Mouse (Mus musculus) midbrain, embryonic 11.5 days (tissue): ENCODE data around the gene Glis3. TPM values are rescaled to one million over a fixed set of nuclear protein-coding genes. Genes with fewer than 3 reads are reported as not detected.
A peak's percentile ranks its signal among the peaks of the same experiment; 100 is the strongest.

Experiments
- ATAC-seq: fragments of 200-750 bp; cut with Nextera tagmentation; 2 replicates; pipeline ENCODE4 v1.8.0; 2017; ENCODE audit warnings: moderate TSS enrichment, moderate library complexity; ENCODE audit not compliant: low FRiP score
- DNase-seq: peaks from one replicate; pipeline ENCODE4 v3.0.0; 2015; ENCODE audit warnings: low spot score; ENCODE audit errors: missing footprints
- H3K27ac ChIP-seq: fragments of 300-500 bp; sonication (generic); 2 replicates; pipeline ENCODE4 v1.5.1; 2014; ENCODE audit warnings: low read depth, low read length
- H3K27me3 ChIP-seq: fragments of 300-500 bp; sonication (generic); 2 replicates; pipeline ENCODE4 v1.6.1; 2014; ENCODE audit warnings: mild to moderate bottlenecking, low read length, moderate library complexity, mixed read lengths; ENCODE audit not compliant: control insufficient read depth, insufficient read depth
- H3K36me3 ChIP-seq: fragments of 300-500 bp; sonication (generic); 2 replicates; pipeline ENCODE4 v1.6.1; 2014; ENCODE audit warnings: mild to moderate bottlenecking, low read length, moderate library complexity, mixed read lengths; ENCODE audit not compliant: control insufficient read depth, insufficient read depth
- H3K4me1 ChIP-seq: fragments of 300-500 bp; sonication (generic); 2 replicates; pipeline ENCODE4 v1.6.1; 2014; ENCODE audit warnings: low read length; ENCODE audit not compliant: control insufficient read depth, insufficient read depth
- H3K4me2 ChIP-seq: fragments of 300-500 bp; sonication (generic); 2 replicates; pipeline ENCODE4 v1.6.1; 2014; ENCODE audit warnings: mild to moderate bottlenecking, moderate library complexity
- H3K4me3 ChIP-seq: fragments of 300-500 bp; sonication (generic); 2 replicates; pipeline ENCODE4 v1.5.1; 2014; ENCODE audit warnings: low read depth, low read length
- H3K9ac ChIP-seq: fragments of 300-500 bp; sonication (generic); 2 replicates; pipeline ENCODE4 v1.6.1; 2014; ENCODE audit warnings: low read length
- H3K9me3 ChIP-seq: fragments of 300-500 bp; sonication (generic); 2 replicates; pipeline ENCODE4 v1.6.1; 2016; ENCODE audit warnings: low read length; ENCODE audit not compliant: control insufficient read depth
- WGBS: fragments of 180-500 bp; shearing (Covaris S2); extraction: QIAGEN DNeasy Blood & Tissue Kit; methylation state at CpG from one replicate; pipeline ENCODE4 v1.1.7; 2014; 5-methylcytosine and 5-hydroxymethylcytosine counted together
- polyA plus RNA-seq: library from polyadenylated mRNA; unstranded; fragments of >200 nt; fragmentation: Nextera tagmentation; extraction: Ambion mirVana; gene quantifications from 2 replicates; pipeline ENCODE4 v1.2.1, GENCODE M21; 2014

The Glis3 gene
- polyA plus RNA-seq, 1 experiment from 2014 or later: 1.9 TPM

DNA sequence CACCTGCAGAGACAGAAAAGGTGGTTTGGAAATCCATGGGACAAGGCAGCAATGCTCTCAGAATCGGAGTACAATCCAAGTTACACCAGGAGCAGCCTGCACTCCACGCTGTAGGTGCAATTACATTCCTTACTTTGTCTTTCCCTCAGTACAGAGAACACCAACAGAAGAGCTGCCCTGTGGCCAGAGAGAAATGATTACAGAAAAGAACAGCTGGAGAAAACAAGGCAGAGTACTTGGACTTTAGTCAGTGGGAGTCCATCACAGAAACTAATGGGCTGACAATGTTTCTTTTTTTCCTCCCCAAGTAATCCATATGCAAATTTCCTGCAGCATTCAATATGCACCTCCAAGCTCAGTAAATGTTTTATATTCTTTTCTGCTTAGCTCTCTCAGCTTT is 305.4 kb downstream of the Glis3 start:
- no peak overlapping the region for H3K27ac ChIP-seq
- 75% methylated on average over 2 of the region's 2 CpGs for WGBS
- peaks cover 2% of the 10 kb centered on the region; the same call in 1 of the 2 replicates for H3K4me1 ChIP-seq
- H3K9ac ChIP-seq: no peak overlapping the region
- no peaks in the 10 kb centered on the region for H3K36me3 ChIP-seq
- H3K4me3 ChIP-seq: no peak overlapping the region
- H3K4me2 ChIP-seq: no peak overlapping the region
- H3K9me3 ChIP-seq: no peaks in the 10 kb centered on the region
- no peak for DNase-seq
- H3K27me3 ChIP-seq: no peaks in the 10 kb centered on the region; the same call in 1 of the 2 replicates
- no peak for ATAC-seq

DNA sequence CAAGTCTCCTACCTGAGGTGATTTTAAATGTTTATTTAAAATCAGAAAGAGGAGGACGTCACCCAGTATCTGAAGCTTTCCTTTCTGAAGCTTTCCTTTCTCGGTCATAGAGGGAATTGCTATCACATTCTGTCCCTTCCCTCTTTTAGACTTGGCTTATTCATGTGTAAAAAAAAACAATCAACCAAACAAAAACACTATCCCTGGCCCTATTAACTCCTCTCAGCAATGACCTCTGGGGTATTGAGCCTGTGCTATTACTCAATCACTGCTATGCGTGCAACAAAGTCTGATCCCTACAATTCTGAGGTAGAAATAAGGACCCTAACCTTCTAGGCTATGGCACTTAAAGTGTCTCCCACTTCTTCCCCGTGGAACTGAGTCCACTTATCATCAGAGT is 311.7 kb downstream of the Glis3 start:
- Histone ChIP-seq H3K9ac (no peak overlapping the region), H3K36me3 (no peaks in the 10 kb centered on the region), H3K4me2 (no peak overlapping the region), H3K4me3 (no peak overlapping the region), H3K27me3 (no peaks in the 10 kb centered on the region; the same call in 1 of the 2 replicates), H3K27ac (no peak overlapping the region), H3K4me1 (no peaks in the 10 kb centered on the region), H3K9me3 (no peaks in the 10 kb centered on the region)
- 75% methylated on average over 4 of the region's 4 CpGs for WGBS
- no peak for DNase-seq
- no peak for ATAC-seq

DNA sequence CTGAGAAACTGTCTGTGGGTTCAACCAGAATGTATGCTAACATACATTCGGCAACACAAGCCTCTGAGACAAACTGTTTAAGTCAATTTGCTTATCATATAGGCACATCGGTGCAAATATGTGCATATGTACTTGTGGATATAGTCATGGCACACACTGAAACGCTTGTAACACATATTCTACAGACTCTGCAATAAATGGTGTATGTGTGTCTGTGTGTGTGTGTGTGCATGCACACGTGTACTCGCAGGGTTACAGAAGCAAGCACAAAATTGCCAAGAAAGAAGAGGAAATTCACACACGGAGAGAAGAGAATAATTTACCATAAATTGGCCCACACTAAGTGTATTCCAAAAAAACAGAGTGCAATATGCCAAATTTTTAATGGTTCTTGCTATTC is 312.6 kb downstream of the Glis3 start:
- no peak overlapping the region for H3K9ac ChIP-seq
- H3K36me3 ChIP-seq: no peaks in the 10 kb centered on the region
- no peaks in the 10 kb centered on the region for H3K4me1 ChIP-seq
- no peak overlapping the region for H3K4me2 ChIP-seq
- WGBS: 87% methylated on average over 6 of the region's 6 CpGs
- ATAC-seq (no peak), DNase-seq (no peak)
- no peak overlapping the region for H3K27ac ChIP-seq
- H3K4me3 ChIP-seq: no peak overlapping the region
- H3K27me3 ChIP-seq: no peaks in the 10 kb centered on the region; the same call in 1 of the 2 replicates
- no peaks in the 10 kb centered on the region for H3K9me3 ChIP-seq

DNA sequence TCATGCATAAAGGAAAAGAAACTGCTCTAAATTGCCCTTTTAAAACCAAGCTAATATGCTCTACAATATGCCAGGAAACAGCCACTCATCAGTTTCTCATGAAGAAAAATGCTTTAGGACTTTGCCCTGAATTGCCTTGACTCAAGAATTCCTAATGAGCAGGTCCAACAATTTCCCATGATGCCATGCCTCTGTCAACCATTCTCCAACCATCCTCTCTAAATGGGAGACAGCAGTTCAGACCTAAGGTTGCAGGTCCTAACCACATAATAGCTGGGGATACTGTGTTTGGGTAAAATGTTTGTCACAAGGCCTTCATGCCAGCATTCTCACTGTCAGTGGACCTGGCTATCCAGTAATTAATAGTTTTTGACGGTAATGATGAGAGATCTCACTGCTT is 313.1 kb downstream of the Glis3 start:
- Histone ChIP-seq H3K9me3 (no peaks in the 10 kb centered on the region), H3K27me3 (no peaks in the 10 kb centered on the region; the same call in 1 of the 2 replicates), H3K9ac (no peak overlapping the region), H3K36me3 (no peaks in the 10 kb centered on the region), H3K27ac (no peak overlapping the region), H3K4me1 (no peaks in the 10 kb centered on the region), H3K4me2 (no peak overlapping the region), H3K4me3 (no peak overlapping the region)
- DNase-seq (no peak), ATAC-seq (no peak)
- 89% methylated on average over 1 of the region's 1 CpGs for WGBS

DNA sequence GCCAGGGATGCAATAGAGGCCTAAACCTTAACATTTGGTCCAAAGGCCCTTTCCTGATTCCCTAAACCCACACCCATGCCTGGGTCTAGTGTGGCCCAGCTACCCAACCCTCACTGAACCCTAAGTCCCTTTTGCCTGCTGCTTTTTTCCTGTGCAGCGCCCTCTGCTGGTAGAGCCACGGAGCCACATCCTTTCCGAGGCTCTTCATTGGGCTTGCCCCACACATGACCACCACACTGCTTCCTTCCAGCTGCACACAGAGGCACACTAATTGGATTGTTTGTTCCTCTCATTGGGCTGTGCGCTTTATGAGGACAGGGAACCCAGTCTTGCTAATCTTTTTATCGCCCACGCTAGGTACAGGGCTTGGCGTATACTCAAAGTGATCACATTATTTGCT is 314.0 kb downstream of the Glis3 start:
- DNase-seq (peak; percentile 87), ATAC-seq (peak; percentile 38; the same call in 1 of the 2 replicates)
- no peaks in the 10 kb centered on the region; the same call in 1 of the 2 replicates for H3K27me3 ChIP-seq
- no peaks in the 10 kb centered on the region for H3K9me3 ChIP-seq
- no peak overlapping the region for H3K27ac ChIP-seq
- 38% methylated on average over 7 of the region's 7 CpGs for WGBS
- H3K36me3 ChIP-seq: no peaks in the 10 kb centered on the region
- H3K4me1 ChIP-seq: no peaks in the 10 kb centered on the region
- H3K9ac ChIP-seq: no peak overlapping the region
- no peak overlapping the region for H3K4me3 ChIP-seq
- no peak overlapping the region for H3K4me2 ChIP-seq

DNA sequence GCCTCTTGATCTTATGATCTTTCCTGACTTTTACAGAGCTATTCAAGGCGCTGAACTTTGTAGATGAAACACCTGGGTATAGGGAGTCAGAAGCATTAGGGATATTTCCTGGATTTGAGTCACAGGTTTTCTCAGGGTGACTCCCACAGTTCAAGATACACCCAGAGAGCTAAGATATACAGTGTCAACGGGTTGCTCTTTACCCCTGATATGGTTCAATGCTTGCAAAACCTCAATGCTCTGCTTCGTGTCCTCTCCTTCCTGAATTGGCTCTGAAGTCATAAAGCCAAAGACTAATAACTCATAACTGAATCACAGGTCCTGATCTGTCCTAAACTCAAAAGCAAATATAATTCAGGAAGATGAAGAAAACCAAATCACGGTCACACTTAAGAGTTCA is 319.0 kb downstream of the Glis3 start:
- H3K4me2 ChIP-seq: no peak overlapping the region
- H3K4me1 ChIP-seq: no peaks in the 10 kb centered on the region
- H3K27me3 ChIP-seq: no peaks in the 10 kb centered on the region
- no peak overlapping the region for H3K27ac ChIP-seq
- no peak for ATAC-seq
- no peaks in the 10 kb centered on the region for H3K9me3 ChIP-seq
- WGBS: 90% methylated on average over 4 of the region's 4 CpGs
- no peaks in the 10 kb centered on the region for H3K36me3 ChIP-seq
- H3K4me3 ChIP-seq: no peak overlapping the region
- no peak overlapping the region for H3K9ac ChIP-seq
- no peak for DNase-seq

DNA sequence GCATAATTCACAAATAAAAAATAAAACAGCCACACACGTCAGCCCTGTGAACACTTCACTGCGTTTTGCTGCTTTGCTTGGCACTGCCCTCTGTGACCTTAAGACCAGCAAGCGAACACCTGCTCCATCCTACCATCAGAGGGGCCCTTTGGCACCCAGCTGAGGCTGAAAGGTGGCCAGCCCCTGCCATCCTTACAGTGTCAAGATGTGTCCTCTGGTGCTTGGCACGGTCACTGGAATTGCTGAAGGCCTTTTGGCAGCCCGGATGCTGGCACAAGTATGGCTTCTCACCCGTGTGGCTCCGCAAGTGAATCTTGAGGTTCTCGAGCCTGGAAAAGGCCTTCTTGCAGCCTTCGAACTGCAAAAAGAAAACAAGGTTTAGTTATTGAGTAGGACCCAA is 322.3 kb downstream of the Glis3 start:
- peaks cover 8% of the 10 kb centered on the region for H3K4me1 ChIP-seq
- no peak overlapping the region for H3K4me3 ChIP-seq
- WGBS: 88% methylated on average over 9 of the region's 9 CpGs
- DNase-seq (no peak), ATAC-seq (no peak)
- H3K36me3 ChIP-seq: no peaks in the 10 kb centered on the region
- no peak overlapping the region for H3K9ac ChIP-seq
- no peak overlapping the region for H3K4me2 ChIP-seq
- H3K9me3 ChIP-seq: no peaks in the 10 kb centered on the region
- no peak overlapping the region for H3K27ac ChIP-seq
- peaks cover 7% of the 10 kb centered on the region; the same call in 1 of the 2 replicates for H3K27me3 ChIP-seq

DNA sequence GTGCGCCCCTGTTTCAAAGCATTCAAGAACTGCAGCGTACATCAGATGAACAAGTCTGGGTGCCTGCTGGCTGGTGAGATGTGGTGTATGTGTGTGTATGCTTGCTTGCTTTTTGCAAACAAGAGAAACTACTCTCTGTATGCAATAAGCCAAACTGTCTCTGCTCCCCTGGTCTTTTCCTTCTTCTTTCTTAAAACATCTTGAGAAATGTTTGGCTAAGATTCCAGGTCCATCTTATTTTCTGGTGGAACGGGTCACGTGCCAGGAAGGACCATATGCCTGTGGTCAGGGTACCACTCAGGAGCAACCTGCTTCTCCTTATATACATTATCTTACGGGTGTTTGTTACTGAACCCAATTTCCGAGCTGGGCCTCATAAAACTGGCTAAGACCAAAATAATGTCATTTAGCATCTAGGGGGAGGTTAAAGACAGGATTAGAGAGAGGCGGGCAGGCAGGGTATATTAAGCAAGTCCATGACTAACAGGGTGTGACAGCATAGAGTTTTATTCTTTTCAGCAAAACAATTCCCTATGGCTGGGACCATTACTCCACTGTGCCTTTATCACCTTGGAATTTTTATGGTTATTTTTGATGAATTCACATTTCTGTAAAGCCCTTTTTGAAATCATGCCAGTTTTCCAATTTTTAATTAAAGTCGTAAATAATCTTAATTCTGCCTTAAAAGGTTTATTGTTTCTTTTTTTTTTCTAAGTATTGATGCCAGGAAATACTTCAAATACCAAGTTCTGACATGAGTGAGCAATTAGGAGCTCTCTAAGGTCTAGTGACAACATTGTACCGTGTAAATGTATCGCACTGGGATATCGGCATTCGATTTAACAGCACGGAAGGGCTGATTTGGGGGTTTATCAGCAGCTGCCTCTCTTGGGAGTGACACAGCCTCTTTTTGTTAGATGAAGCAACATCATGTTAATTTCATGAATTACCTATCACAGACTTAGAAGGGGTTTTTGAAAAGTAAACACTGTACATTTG is 328.5 kb downstream of the Glis3 start:
- peak; percentile 54; the same call in 1 of the 2 replicates for ATAC-seq
- H3K4me1 ChIP-seq: peaks cover 23% of the 10 kb centered on the region
- no peaks in the 10 kb centered on the region for H3K9me3 ChIP-seq
- H3K9ac ChIP-seq: no peak overlapping the region
- no peak overlapping the region for H3K4me3 ChIP-seq
- no peak overlapping the region; the same call in 1 of the 2 replicates for H3K4me2 ChIP-seq
- 45% methylated on average over 13 of the region's 13 CpGs for WGBS
- H3K36me3 ChIP-seq: no peaks in the 10 kb centered on the region
- H3K27me3 ChIP-seq: peaks cover 12% of the 10 kb centered on the region; the same call in 1 of the 2 replicates
- peak; percentile 91 for DNase-seq
- H3K27ac ChIP-seq: no peak overlapping the region

DNA sequence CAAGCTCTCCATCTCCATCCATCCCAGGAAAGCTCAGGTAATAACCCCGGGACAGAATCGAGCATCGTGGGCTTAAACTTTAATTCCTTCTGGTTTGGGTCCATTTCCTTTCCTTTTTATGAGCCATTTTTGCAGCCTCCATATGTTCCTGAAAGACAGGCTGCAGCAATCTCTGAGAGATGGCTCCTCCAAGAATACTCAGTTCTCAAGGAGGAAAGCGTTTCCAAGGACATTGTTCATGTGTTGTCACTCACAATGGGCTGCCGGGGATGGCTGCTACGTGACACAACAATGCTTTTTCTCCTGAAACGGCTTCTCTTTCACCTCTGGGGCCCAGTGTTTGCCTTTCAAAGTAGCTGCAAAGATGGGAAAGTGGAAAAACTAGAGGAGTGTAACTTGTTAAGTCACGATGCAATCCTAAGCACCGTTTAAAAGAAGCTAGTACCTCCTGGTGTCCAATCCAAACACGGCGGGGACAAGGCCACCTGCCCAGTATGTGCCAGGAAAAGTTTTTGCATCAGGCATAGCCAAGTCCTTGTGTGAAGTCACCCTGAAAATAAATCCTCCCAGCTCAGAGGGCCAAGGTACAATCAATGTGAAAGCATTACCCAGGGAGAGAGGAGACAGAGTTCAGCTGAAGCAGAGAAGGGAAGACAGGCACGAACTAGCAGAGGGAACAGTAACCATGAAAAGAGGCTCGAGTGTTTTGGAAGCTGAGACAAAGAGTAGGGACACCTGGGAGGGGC is 332.6 kb downstream of the Glis3 start:
- Histone ChIP-seq H3K9me3 (no peaks in the 10 kb centered on the region), H3K4me1 (peaks cover 13% of the 10 kb centered on the region; the same call in 1 of the 2 replicates), H3K36me3 (no peaks in the 10 kb centered on the region), H3K4me3 (no peak overlapping the region), H3K27me3 (peaks cover 18% of the 10 kb centered on the region), H3K9ac (no peak overlapping the region), H3K4me2 (no peak overlapping the region), H3K27ac (no peak overlapping the region)
- no peak for DNase-seq
- 31% methylated on average over 13 of the region's 13 CpGs for WGBS
- no peak for ATAC-seq
